Comparison of ENCODE assay signal across 19 mouse cellular contexts in genomic region chr5:147417986-147418385, GRCm38 (mm10). TPM values are rescaled to one million over a fixed set of nuclear protein-coding genes. Genes with fewer than 3 reads are reported as not detected.
DNase-seq lines count a peak whose midpoint lies in the region; ATAC-seq lines count a peak whose summit lies in the region.
"Had no signal": no experiment of that assay in that cellular context is flagged by ENCODE, and none has a peak within 500 bp of the region (broad histone marks: within the 10 kb centered on the region; RNA-seq: fewer than 3 reads in every experiment).

No protein-coding gene starts in this region.

- H3K4me2 ChIP-seq in heart, embryonic 13.5 days = peak overlapping the region; percentile 43; the same call in 1 of the 2 replicates
- H3K4me2 ChIP-seq: forebrain, embryonic 13.5 days; hindbrain, embryonic 14.5 days had no signal

- H3K36me3 ChIP-seq in heart, embryonic 13.5 days = no peaks in the 10 kb centered on the region
- H3K36me3 ChIP-seq: forebrain, embryonic 10.5 days; heart, embryonic 15.5 days had no signal

- WGBS in heart, embryonic 13.5 days = 62% methylated on average over 1 of the region's 1 CpGs

- H3K27ac ChIP-seq in heart, embryonic 13.5 days (replicated peaks) = no peak overlapping the region
- H3K27ac ChIP-seq: forebrain, embryonic 10.5 days; forebrain, embryonic 13.5 days; heart, embryonic 15.5 days; hindbrain, embryonic 14.5 days; hindbrain, postnatal 0 days had no signal

- H3K27me3 ChIP-seq in heart, embryonic 13.5 days (replicated peaks) = no peaks in the 10 kb centered on the region
- H3K27me3 ChIP-seq: forebrain, embryonic 13.5 days; heart, embryonic 15.5 days; Patski had no signal

- H3K4me3 ChIP-seq in heart, embryonic 13.5 days = no peak overlapping the region
- H3K4me3 ChIP-seq: forebrain, embryonic 10.5 days; forebrain, embryonic 13.5 days; heart, embryonic 15.5 days had no signal

- DNase-seq in heart, adult 8-10 months (ENCODE audit: low spot score) = no peak
- no peak for DNase-seq in MN1 (ENCODE audit: low spot score)
- DNase-seq in left cerebral cortex, adult 11 months (ENCODE audit: low spot score) = no peak
- DNase-seq: cerebellum, adult 11 months had no signal

- H3K4me1 ChIP-seq in heart, embryonic 13.5 days = peaks cover 5% of the 10 kb centered on the region; the same call in 1 of the 2 replicates
- H3K4me1 ChIP-seq: forebrain, embryonic 10.5 days; forebrain, embryonic 13.5 days; heart, embryonic 15.5 days had no signal

- ATAC-seq in heart, embryonic 13.5 days (ENCODE audit: extremely low read depth, insufficient number of reproducible peaks, low FRiP score, low TSS enrichment) = no peak
- peak; percentile 22 for ATAC-seq in CD4-positive, CD25-positive, alpha-beta regulatory T cell, adult 4 months
- ATAC-seq in activated CD4-positive, CD25-positive, alpha-beta regulatory T cell, adult 4 months = peak; percentile 28
- peak; percentile 34 for ATAC-seq in megakaryocyte-erythroid progenitor cell, adult 5-6 weeks (replicated peaks; ENCODE audit: low FRiP score, low TSS enrichment, poor library complexity, severe bottlenecking)
- ATAC-seq: forebrain, embryonic 13.5 days; forebrain, embryonic 16.5 days; hindbrain, postnatal 0 days; intestine, embryonic 16.5 days had no signal

- H3K9ac ChIP-seq in heart, embryonic 13.5 days = no peak overlapping the region
- H3K9ac ChIP-seq: forebrain, embryonic 13.5 days; heart, embryonic 15.5 days; hindbrain, embryonic 14.5 days had no signal

- no peaks in the 10 kb centered on the region for H3K9me3 ChIP-seq in heart, embryonic 13.5 days
- H3K9me3 ChIP-seq: forebrain, embryonic 10.5 days; forebrain, embryonic 13.5 days; heart, embryonic 15.5 days had no signal

RNA-seq across cellular contexts. Expression of gene Pan3, which starts 12.0 kb away (rescaled TPM):
- 41.6 and 44.3 TPM in 2 replicates for polyA plus RNA-seq in heart, embryonic 13.5 days (2015; fragmentation: Nextera tagmentation; extraction: Ambion mirVana)
- total RNA-seq in heart, adult 8-10 months (2022) = 10 to 100 TPM; 27.8 to 37.4 (median 29.4) TPM
- polyA plus RNA-seq in CD4-positive, CD25-positive, alpha-beta regulatory T cell, adult 4 months (2017; shearing (Covaris generic)) = 100 to 1,000 TPM; 180 to 227 TPM
- polyA plus RNA-seq in activated CD4-positive, CD25-positive, alpha-beta regulatory T cell, adult 4 months (2017; shearing (Covaris generic)) = 100 to 1,000 TPM; 135 to 188 TPM
- 279 and 362 TPM in 2 replicates for total RNA-seq in megakaryocyte-erythroid progenitor cell, adult 5-6 weeks (2014; fragmentation: Nextera tagmentation)
- 189 and 195 TPM in 2 replicates for total RNA-seq in megakaryocyte-erythroid progenitor cell, adult 5-6 weeks (2017)

RNA-seq across cellular contexts. Expression of gene Flt3, which starts 17.7 kb away (rescaled TPM):
- polyA plus RNA-seq in heart, embryonic 13.5 days (2015; fragmentation: Nextera tagmentation; extraction: Ambion mirVana) = 0.04 and 0.08 TPM in 2 replicates
- total RNA-seq in heart, adult 8-10 months (2022) = under 1 TPM in 1 of 4 experiments, not detected in 3; 0.17 TPM
- under 1 TPM in 1 of 2 experiments, not detected in 1; 0.37 TPM for polyA plus RNA-seq in CD4-positive, CD25-positive, alpha-beta regulatory T cell, adult 4 months (2017; shearing (Covaris generic))
- under 1 TPM in 1 of 2 experiments, not detected in 1; 0.13 TPM for polyA plus RNA-seq in activated CD4-positive, CD25-positive, alpha-beta regulatory T cell, adult 4 months (2017; shearing (Covaris generic))
- 0.37 and 1.7 TPM in 2 replicates for total RNA-seq in megakaryocyte-erythroid progenitor cell, adult 5-6 weeks (2014; fragmentation: Nextera tagmentation)
- 2.4 and 4.6 TPM in 2 replicates for total RNA-seq in megakaryocyte-erythroid progenitor cell, adult 5-6 weeks (2017)
- total RNA-seq: gastrocnemius, adult 2 months; gastrocnemius, postnatal 14 days; gastrocnemius, postnatal 4 days had no signal
- polyA plus RNA-seq: forebrain, embryonic 10.5 days had no signal
